Mouse (Mus musculus) 3134 (cell line): ENCODE data around the gene Cdc42bpa.
"Not testable (repeated sequence)": the region's sequence is repeated elsewhere in the genome, so short reads cannot be mapped to it uniquely, and the experiment has no call there.

Experiments used
- DNase-seq: peaks from one replicate; pipeline ENCODE4 v3.0.0-alpha.2; 2011; ENCODE audit warnings: low spot score; ENCODE audit not compliant: insufficient read length; ENCODE audit errors: extremely low read depth

The Cdc42bpa gene

GRCm38 (mm10) chr1:180029863-180030262 lies 69.6 kb downstream of the Cdc42bpa start:
- DNase-seq = not testable (repeated sequence)

- no peak for DNase-seq
Observed at GRCm38 (mm10) chr1:180030631-180031365, 70.5 kb downstream of the Cdc42bpa start.

GRCm38 (mm10) chr1:180031705-180032548 lies 71.7 kb downstream of the Cdc42bpa start:
- DNase-seq = no peak

- no peak for DNase-seq
Observed at GRCm38 (mm10) chr1:180037461-180037860, 77.2 kb downstream of the Cdc42bpa start.

- no peak for DNase-seq
Observed at GRCm38 (mm10) chr1:180044160-180044559, 83.9 kb downstream of the Cdc42bpa start.

GRCm38 (mm10) chr1:180045172-180045571 lies 84.9 kb downstream of the Cdc42bpa start:
- DNase-seq = no peak

DNA sequence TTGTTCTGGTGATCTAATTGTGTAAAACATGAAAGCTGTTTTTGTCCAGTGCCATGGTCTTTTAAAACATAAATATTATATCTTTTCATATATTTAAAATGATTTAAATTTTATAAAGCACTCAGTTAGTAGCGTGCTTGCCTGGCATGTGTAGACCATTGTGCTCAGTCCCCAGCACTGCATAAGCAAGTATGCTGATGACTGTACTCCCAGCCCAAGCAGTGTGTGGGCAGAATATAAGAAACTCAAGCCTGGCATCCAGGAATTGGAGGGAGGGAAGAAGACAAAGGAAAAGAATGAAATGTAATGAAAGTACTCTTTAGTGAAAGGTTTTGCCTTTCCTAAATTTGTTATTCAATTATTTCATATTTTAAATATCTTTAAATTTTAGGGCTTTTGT lies 128.9 kb downstream of the Cdc42bpa start:
- no peak for DNase-seq

- no peak for DNase-seq
Observed at GRCm38 (mm10) chr1:180098426-180098825, 138.2 kb downstream of the Cdc42bpa start.

- no peak for DNase-seq
Observed at GRCm38 (mm10) chr1:180104567-180104966, 144.3 kb downstream of the Cdc42bpa start.

DNA sequence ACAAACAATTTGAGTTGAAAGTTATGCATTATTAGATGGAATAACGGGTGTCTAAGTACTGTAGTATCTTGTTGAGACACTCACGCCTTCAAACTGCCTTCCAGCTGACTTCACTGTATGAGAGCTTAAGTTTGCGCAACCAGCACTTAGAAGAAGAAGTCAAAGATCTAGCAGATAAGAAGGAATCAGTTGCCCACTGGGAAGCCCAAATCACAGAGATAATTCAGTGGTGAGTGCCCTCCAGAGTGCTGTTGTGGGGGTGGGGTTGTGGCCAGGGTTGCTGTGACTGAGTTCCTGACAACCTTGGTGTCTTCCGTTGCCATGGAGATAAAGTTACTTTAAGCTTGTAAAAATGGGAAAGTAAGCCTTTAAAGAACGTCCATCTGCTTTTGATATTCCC lies 148.8 kb downstream of the Cdc42bpa start:
- no peak for DNase-seq

DNA sequence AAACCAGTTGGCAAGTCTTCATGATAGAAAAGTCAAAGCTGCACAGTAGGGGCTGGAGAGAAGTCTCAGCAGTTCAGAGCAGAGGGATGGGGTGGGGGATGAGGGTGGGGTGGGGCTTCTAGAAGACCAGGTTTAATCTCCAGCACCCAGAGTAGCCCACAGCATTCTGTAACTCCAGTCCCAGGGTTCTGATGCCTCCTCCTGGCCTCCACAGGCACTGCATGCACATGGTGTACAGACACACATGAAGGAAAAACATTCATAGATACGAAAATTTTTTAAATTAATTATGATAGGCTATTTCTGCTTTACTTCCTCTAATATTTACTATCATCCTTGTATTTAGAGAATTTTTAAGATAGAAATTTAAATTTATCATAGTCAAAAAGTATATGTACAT lies 156.3 kb downstream of the Cdc42bpa start:
- DNase-seq = no peak

- no peak for DNase-seq
Observed at GRCm38 (mm10) chr1:180118233-180118632, 158.0 kb downstream of the Cdc42bpa start.

DNA sequence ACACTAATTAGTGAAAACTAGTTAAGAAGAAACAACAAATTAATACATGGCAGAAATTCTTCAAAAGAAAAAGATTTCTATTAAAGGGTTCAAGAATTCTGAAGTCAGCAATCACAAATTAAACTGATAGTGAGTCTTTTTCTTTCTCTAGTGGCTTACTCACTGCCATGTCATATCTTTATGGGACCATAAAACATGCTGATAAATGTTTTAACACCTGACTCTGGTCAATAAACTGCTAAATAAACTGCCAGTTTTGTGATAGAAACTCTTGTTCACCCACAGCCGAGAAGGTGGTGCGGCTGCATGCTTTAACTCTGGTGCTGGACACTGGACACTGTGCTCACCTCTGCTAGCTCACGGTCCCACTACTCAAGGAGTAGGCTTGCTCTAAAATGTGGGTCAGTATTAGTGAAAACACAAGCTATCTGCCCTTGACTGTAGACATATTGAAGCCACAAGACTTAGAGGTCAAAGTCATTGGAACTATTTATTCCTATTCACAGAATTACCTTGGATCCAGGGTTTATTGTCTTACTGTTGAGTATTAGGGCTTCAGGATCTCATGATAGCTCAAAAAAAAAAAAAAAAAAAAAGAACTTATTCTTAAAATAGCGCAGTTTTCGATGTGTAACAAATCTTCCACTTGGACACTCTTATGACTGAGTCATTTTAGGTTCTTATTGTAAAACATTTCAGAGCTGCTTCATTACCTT lies 168.0 kb downstream of the Cdc42bpa start:
- DNase-seq = no peak

DNA sequence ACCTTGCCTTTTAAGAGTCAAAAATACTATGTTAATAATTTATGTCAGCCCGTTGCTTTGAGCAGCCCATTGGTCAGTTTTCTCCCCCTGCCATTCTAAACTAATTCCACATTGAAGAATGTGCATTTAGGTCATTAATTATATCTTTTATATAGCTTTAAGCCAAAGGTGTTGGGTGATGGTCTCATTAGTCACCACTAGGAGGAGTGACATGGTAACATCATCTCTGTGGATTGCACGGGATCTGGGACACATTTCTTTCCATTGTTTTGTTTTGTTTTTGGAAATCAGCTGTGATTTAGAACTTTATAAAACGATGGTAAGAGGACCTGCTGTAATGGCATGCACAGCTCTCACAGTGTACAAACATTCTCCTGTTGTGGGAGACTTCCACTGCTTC lies 171.1 kb downstream of the Cdc42bpa start:
- no peak for DNase-seq

GRCm38 (mm10) chr1:180132187-180132586 lies 171.9 kb downstream of the Cdc42bpa start:
- no peak for DNase-seq

DNA sequence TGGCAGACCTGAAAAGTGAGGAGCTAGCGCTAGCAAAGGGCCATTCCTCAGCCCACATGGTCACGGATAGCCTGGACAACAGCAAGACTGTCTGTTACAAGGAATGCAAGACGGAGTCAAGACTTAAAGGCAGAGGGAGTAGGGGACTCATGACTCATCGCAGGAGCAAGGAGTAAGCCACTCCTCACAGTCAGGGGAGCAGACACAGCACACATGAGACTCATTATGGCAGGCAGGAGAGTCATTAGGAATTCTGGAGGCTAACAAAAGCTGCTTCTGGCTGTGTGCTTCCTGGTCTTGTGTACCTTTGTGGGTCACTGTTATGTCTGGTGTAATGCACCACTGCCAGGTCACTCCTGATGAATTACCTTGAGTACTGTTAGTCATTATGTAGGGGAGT lies 178.9 kb downstream of the Cdc42bpa start:
- no peak for DNase-seq

- no peak for DNase-seq
Observed at GRCm38 (mm10) chr1:180140970-180141369, 180.7 kb downstream of the Cdc42bpa start.

DNA sequence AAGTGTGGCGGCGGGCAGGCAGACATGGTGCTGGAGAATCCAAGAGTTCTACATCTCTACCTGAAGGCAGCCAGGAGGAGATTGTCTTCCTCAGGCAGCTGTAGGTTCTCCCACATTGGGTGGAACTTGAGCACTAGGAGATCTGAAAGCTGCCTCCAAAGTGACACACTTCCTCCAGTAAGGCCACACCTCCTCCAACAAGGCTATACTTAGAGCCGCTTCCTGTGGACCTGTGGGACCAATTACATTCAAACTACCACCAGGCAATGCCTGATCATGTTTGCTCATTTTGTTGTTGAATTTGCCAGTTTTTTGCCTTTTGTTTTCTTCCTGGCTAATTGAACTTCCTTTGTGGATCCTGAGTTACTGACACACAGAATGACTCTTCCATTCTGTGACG lies 187.8 kb downstream of the Cdc42bpa start:
- no peak for DNase-seq

GRCm38 (mm10) chr1:180148563-180148962 lies 188.3 kb downstream of the Cdc42bpa start:
- DNase-seq = no peak

DNA sequence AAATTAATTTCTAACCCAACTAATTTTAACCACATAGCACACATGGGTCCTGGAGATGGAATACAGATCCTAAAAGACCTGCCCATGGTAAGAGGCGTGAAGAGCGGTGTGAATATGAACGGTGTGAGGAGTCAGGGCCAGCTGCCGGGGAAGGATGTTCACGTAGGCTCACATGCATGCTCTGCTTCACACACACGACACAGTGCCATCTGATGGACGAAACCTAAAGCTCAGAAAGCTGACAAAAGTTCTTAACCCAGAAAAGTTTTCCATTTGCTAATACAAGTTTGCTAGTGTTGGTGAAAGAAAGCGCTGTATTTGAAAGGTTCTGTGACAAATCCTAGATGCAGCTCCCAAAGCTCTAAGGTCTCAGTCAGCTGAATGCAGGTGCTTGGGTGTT lies 190.9 kb downstream of the Cdc42bpa start:
- no peak for DNase-seq

DNA sequence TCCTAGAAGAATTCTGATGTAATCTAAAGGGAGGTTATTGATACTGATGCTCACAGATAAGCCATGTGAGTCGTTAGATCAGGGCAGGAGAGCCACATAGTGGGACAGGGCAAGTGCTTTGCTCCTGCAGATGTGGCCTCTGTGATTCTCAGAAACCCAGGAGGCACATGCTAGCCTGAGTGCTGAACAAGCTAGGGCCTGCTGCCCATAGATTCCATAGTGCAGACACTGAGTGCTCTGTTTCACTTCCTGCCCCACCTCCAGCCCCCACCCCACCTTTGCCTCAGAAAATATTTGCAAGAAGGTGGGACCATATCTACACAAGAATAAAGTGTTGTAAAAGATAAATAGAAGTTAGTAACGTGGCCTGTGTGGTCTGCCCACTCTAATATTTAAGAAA lies 198.4 kb downstream of the Cdc42bpa start:
- DNase-seq = no peak
